18 mouse cellular contexts compared by ENCODE assay signal in the genomic region with DNA sequence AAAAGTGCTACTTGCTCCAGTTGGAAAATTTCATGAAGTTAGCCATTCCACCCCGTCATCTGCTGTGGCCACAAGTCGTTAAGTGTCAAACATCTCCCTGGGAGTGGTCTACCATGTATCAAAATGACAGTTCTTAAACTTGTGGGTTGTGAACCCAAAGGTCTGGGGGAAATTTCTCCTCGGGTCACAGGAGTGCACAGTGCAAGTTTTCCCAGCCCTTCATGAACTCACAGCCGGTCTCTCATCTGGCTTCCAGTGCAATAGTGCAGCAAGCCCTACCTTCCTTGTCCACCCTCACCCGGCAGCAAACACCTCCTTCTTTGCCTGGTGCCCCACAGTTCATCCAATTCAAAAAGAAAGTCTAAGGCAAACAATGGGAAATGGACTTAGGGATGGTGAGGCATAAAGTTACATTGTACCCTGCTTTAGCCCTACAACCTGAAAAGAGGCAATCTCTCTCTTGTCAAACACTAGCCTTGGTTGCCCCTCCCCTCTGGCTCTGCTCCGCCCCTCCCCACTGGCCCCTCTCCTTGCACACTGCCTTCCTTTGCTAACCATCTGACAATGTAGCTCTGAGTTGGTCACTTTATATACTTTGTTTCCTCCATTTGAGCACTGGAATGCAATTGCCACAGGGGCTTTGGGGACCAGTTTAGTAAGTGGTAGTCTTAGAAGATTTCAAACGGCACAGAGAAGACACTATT.
DNase-seq lines count a peak whose midpoint lies in the region; ATAC-seq and TF ChIP-seq lines count a peak whose summit lies in the region.
"Had no signal": no experiment of that assay in that cellular context is flagged by ENCODE, and none has a peak within 500 bp of the region (broad histone marks: within the 10 kb centered on the region; RNA-seq: fewer than 3 reads in every experiment).

No protein-coding gene starts in this region.

- no peaks in the 10 kb centered on the region; the same call in 1 of the 2 replicates for H3K4me1 ChIP-seq in intestine, postnatal 0 days (replicated peaks; ENCODE audit: control insufficient read depth, insufficient read depth, low read length)
- peaks cover 5% of the 10 kb centered on the region for H3K4me1 ChIP-seq in intestine, embryonic 16.5 days (ENCODE audit: control insufficient read depth, insufficient read depth, low read length)
- peaks cover 16% of the 10 kb centered on the region for H3K4me1 ChIP-seq in lung, embryonic 14.5 days (ENCODE audit: insufficient read depth)
- H3K4me1 ChIP-seq in embryonic facial prominence, embryonic 14.5 days (ENCODE audit: control insufficient read depth, insufficient read depth, low read length) = peaks cover 29% of the 10 kb centered on the region
- peaks cover 16% of the 10 kb centered on the region for H3K4me1 ChIP-seq in stomach, embryonic 16.5 days (ENCODE audit: control insufficient read depth, insufficient read depth, low read length)

- H3K9me3 ChIP-seq in intestine, postnatal 0 days (ENCODE audit: control insufficient read depth) = no peaks in the 10 kb centered on the region
- no peaks in the 10 kb centered on the region for H3K9me3 ChIP-seq in intestine, embryonic 16.5 days (ENCODE audit: control insufficient read depth, low read length)
- no peaks in the 10 kb centered on the region for H3K9me3 ChIP-seq in lung, embryonic 14.5 days (ENCODE audit: low read depth, low read length)
- H3K9me3 ChIP-seq in embryonic facial prominence, embryonic 14.5 days (ENCODE audit: control insufficient read depth, low read length) = no peaks in the 10 kb centered on the region
- H3K9me3 ChIP-seq in stomach, embryonic 16.5 days (replicated peaks; ENCODE audit: control insufficient read depth, low read length) = no peaks in the 10 kb centered on the region
- H3K9me3 ChIP-seq: embryonic facial prominence, embryonic 13.5 days; heart, embryonic 10.5 days; liver, embryonic 12.5 days; midbrain, embryonic 12.5 days; neural tube, embryonic 13.5 days had no signal

- no peaks in the 10 kb centered on the region for H3K36me3 ChIP-seq in intestine, postnatal 0 days (ENCODE audit: control insufficient read depth, insufficient read depth)
- H3K36me3 ChIP-seq in intestine, embryonic 16.5 days (ENCODE audit: control insufficient read depth, insufficient read depth, low read length) = no peaks in the 10 kb centered on the region
- no peaks in the 10 kb centered on the region for H3K36me3 ChIP-seq in lung, embryonic 14.5 days (ENCODE audit: insufficient read depth)
- no peaks in the 10 kb centered on the region for H3K36me3 ChIP-seq in embryonic facial prominence, embryonic 14.5 days (ENCODE audit: control insufficient read depth, insufficient read depth, low read length)
- H3K36me3 ChIP-seq in stomach, embryonic 16.5 days (ENCODE audit: control insufficient read depth, insufficient read depth, low read length) = no peaks in the 10 kb centered on the region
- H3K36me3 ChIP-seq: embryonic facial prominence, embryonic 13.5 days; heart, embryonic 10.5 days; liver, embryonic 12.5 days; midbrain, embryonic 12.5 days; neural tube, embryonic 13.5 days had no signal

- 48% methylated on average over 7 of the region's 7 CpGs for WGBS in intestine, postnatal 0 days
- 50% methylated on average over 7 of the region's 7 CpGs for WGBS in intestine, embryonic 16.5 days
- WGBS in lung, embryonic 14.5 days = 39% methylated on average over 7 of the region's 7 CpGs
- 66% methylated on average over 7 of the region's 7 CpGs for WGBS in embryonic facial prominence, embryonic 14.5 days
- 38% methylated on average over 7 of the region's 7 CpGs for WGBS in stomach, embryonic 16.5 days

- H3K4me3 ChIP-seq in intestine, postnatal 0 days (ENCODE audit: low read depth, low read length) = no peak overlapping the region
- H3K4me3 ChIP-seq in intestine, embryonic 16.5 days (ENCODE audit: low read length) = no peak overlapping the region
- H3K4me3 ChIP-seq in lung, embryonic 14.5 days (ENCODE audit: low read depth, low read length) = no peak overlapping the region
- H3K4me3 ChIP-seq in embryonic facial prominence, embryonic 14.5 days (ENCODE audit: low read depth, low read length) = no peak overlapping the region
- H3K4me3 ChIP-seq in stomach, embryonic 16.5 days (replicated peaks; ENCODE audit: low read length) = no peak overlapping the region
- H3K4me3 ChIP-seq: embryonic facial prominence, embryonic 13.5 days; heart, embryonic 10.5 days; liver, embryonic 12.5 days; midbrain, embryonic 12.5 days; neural tube, embryonic 13.5 days had no signal

- peak; percentile 10 for DNase-seq in lung, embryonic 14.5 days
- DNase-seq in lung, postnatal 4 days = no peak
- DNase-seq in embryonic facial prominence, embryonic 14.5 days (ENCODE audit: low spot score) = no peak
- DNase-seq in embryo, embryonic 9.5 days (ENCODE audit: extremely low spot score) = no peak
- DNase-seq: adrenal gland, postnatal 36 days; cerebellum, adult 2 months; gastrocnemius, postnatal 36 days; lung, postnatal 36 days; right cerebral cortex, postnatal 25 days had no signal

- H3K27ac ChIP-seq in intestine, postnatal 0 days (ENCODE audit: low read depth, low read length) = no peak overlapping the region
- H3K27ac ChIP-seq in intestine, embryonic 16.5 days (ENCODE audit: low read length) = no peak overlapping the region
- peak overlapping the region; percentile 34 for H3K27ac ChIP-seq in lung, embryonic 14.5 days (ENCODE audit: low read depth)
- H3K27ac ChIP-seq in embryonic facial prominence, embryonic 14.5 days (replicated peaks; ENCODE audit: low read depth, low read length) = no peak overlapping the region
- no peak overlapping the region for H3K27ac ChIP-seq in stomach, embryonic 16.5 days (ENCODE audit: low read length)
- H3K27ac ChIP-seq: heart, embryonic 10.5 days; hindbrain, postnatal 0 days; liver, embryonic 12.5 days; midbrain, embryonic 12.5 days; neural tube, embryonic 13.5 days had no signal

- TF ChIP-seq CTCF in intestine, postnatal 0 days (IDR thresholded peaks at IDR 0.05; ENCODE audit: low read depth) = no peak
- TF ChIP-seq CTCF in lung, embryonic 14.5 days (IDR thresholded peaks at IDR 0.05; ENCODE audit: low read depth) = no peak

- H3K27me3 ChIP-seq in intestine, postnatal 0 days (replicated peaks; ENCODE audit: control insufficient read depth, insufficient read depth, low read length) = no peaks in the 10 kb centered on the region
- H3K27me3 ChIP-seq in intestine, embryonic 16.5 days (replicated peaks; ENCODE audit: control insufficient read depth, insufficient read depth, low read length) = no peaks in the 10 kb centered on the region
- H3K27me3 ChIP-seq in lung, embryonic 14.5 days (ENCODE audit: insufficient read depth, low read length) = no peaks in the 10 kb centered on the region
- no peaks in the 10 kb centered on the region for H3K27me3 ChIP-seq in embryonic facial prominence, embryonic 14.5 days (replicated peaks; ENCODE audit: control insufficient read depth, insufficient read depth, low read length)
- no peaks in the 10 kb centered on the region for H3K27me3 ChIP-seq in stomach, embryonic 16.5 days (ENCODE audit: control insufficient read depth, insufficient read depth, low read length)
- H3K27me3 ChIP-seq: embryonic facial prominence, embryonic 13.5 days; liver, embryonic 12.5 days; midbrain, embryonic 12.5 days; neural tube, embryonic 13.5 days had no signal

- H3K9ac ChIP-seq in intestine, postnatal 0 days (ENCODE audit: low read depth, low read length) = no peak overlapping the region
- H3K9ac ChIP-seq in intestine, embryonic 16.5 days (ENCODE audit: low read depth, low read length) = no peak overlapping the region
- no peak overlapping the region for H3K9ac ChIP-seq in lung, embryonic 14.5 days
- H3K9ac ChIP-seq in embryonic facial prominence, embryonic 14.5 days (ENCODE audit: low read depth, low read length) = no peak overlapping the region
- H3K9ac ChIP-seq in stomach, embryonic 16.5 days (ENCODE audit: low read length) = no peak overlapping the region
- H3K9ac ChIP-seq: embryonic facial prominence, embryonic 13.5 days; liver, embryonic 12.5 days; midbrain, embryonic 12.5 days; neural tube, embryonic 13.5 days had no signal

- no peak overlapping the region for H3K4me2 ChIP-seq in intestine, postnatal 0 days (replicated peaks; ENCODE audit: low read depth)
- no peak overlapping the region for H3K4me2 ChIP-seq in intestine, embryonic 16.5 days (ENCODE audit: low read depth, low read length)
- no peak overlapping the region for H3K4me2 ChIP-seq in lung, embryonic 14.5 days
- H3K4me2 ChIP-seq in embryonic facial prominence, embryonic 14.5 days (ENCODE audit: low read depth, low read length) = no peak overlapping the region
- H3K4me2 ChIP-seq in stomach, embryonic 16.5 days (ENCODE audit: low read depth, low read length) = no peak overlapping the region
- H3K4me2 ChIP-seq: embryonic facial prominence, embryonic 13.5 days; liver, embryonic 12.5 days; midbrain, embryonic 12.5 days; neural tube, embryonic 13.5 days had no signal

- peak; percentile 35; the same call in 1 of the 2 replicates for ATAC-seq in intestine, postnatal 0 days
- no peak for ATAC-seq in intestine, embryonic 16.5 days
- ATAC-seq in lung, embryonic 14.5 days (ENCODE audit: insufficient read depth) = no peak
- ATAC-seq in embryonic facial prominence, embryonic 14.5 days (ENCODE audit: low read depth) = peak; percentile 42; the same call in 1 of the 2 replicates
- peak; percentile 30; the same call in 1 of the 2 replicates for ATAC-seq in stomach, embryonic 16.5 days (ENCODE audit: insufficient read depth, low FRiP score)
- ATAC-seq: hindbrain, postnatal 0 days; liver, embryonic 12.5 days had no signal

Comparison
In these comparisons a context has a peak if more than half of its experiments do, and no peak if none do; other contexts are left out.
1. ATAC-seq: peak in intestine, postnatal 0 days (single experiment), embryonic facial prominence, embryonic 14.5 days (single experiment) and stomach, embryonic 16.5 days (single experiment); none in intestine, embryonic 16.5 days (single experiment) and lung, embryonic 14.5 days (single experiment).